Mouse (Mus musculus) gastrocnemius, postnatal 10 days (tissue): ENCODE data around the gene Ldhd. TPM values are rescaled to one million over a fixed set of nuclear protein-coding genes. Genes with fewer than 3 reads are reported as not detected.

Experiments used
- DNase-seq: peaks from one replicate; pipeline ENCODE4 v3.0.0; 2021; ENCODE audit warnings: mixed read lengths
- total RNA-seq, 2 experiments: library from RNA; stranded (reverse); gene quantifications; 2 replicates each; pipeline ENCODE4 v1.2.3; 2021

The Ldhd gene
- total RNA-seq, 2 experiments from 2014 or later: 7.9 to 8.2 TPM

DNA sequence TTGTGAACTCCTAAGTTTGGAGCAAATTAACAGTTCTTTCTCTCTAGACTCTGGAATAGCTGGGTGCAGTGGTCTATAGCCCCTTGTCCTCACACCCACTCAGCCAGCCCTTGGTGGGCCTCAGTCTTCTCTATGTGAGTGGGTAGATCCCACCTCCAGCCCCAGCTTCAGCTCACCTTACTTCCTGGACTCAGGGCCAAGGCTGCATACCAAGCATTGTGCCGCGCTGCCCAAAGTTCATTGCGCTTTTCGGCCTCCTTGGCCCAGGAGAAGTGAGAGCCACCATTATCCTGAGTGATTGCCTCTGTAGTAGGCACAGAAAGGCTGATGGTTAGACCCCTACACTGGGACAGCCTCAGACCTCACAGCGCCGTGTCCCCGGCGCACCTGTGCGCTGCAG lies 2.3 kb downstream of the Ldhd start:
- no peak for DNase-seq

- no peak for DNase-seq
Observed at GRCm38 (mm10) chr8:111626933-111627332, 3.2 kb downstream of the Ldhd start.

DNA sequence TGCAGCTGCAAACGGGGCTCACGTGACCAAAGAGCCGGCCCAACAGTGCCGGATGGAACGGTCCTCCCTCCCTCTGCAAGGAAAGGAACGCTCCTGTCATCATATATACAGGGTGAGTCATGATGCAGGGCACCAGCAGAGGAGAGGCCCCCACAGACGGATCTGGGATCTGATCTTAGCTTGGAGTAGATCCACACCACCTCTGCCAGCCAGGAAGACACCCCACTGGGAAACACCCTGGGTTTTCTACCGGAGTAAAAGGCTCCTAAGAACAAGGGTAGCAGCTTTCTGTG lies 3.7 kb downstream of the Ldhd start:
- DNase-seq: no peak

- DNase-seq: peak; percentile 77
Observed at GRCm38 (mm10) chr8:111625694-111626527, 4.3 kb downstream of the Ldhd start.

- peak; percentile 46 for DNase-seq
Observed at GRCm38 (mm10) chr8:111624853-111625221, 5.3 kb downstream of the Ldhd start.

DNA sequence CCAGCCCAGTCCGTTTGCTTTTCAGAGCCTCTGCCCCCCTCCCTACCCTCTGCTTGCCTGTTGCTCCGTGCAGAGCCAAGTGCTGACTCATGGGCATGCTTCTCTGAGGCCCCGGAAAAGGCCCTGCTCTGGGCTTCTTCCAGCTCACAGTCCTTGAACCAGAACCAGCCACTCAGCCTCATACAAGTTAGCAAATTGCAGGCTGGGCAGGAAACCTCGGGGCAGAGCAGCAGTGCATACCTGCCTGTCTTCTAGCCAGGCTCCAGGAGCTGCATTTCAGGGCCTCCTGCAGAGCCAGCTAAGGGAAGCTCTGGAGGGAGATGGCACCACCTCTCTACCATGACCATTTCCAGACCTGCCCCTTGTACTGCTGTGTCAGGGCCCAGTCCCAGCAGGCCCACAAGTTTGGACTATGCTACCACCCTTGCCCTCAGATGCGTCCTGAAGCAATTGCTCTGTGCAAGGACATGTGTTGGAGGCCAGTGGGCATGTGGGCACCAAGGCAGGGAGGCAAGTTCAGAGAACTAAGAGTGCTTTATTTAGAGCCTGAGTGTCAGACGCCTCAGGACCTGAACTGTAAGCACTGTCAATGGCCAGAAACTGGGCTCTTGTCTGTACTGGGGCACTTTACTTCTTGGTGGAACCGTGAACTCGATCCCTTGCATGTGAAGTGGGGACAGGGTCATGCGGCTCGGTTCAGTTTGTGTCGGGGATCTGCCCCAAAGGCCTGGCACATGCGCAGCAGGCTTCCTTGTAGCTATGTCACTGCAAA lies 5.9 kb downstream of the Ldhd start:
- DNase-seq: peak; percentile 59

DNA sequence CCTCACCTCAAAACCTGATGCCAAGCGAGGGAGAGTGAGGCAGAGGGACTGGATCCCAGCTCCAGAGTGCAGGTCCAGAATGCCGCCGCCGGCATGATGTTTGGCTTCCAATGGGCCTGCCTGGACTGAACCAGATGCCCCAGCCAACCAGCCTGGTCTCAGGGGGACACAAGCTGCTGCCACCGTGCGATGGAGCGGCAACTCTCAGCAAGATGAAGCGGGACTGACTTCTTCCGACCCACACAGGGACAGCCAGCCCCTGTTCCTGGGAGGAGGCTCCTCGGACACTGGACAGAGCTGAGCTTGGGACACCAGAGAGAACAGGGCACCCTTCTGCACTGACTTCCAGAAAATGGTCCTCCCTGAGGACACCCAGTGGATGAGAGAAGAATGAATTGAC lies 7.6 kb downstream of the Ldhd start:
- no peak for DNase-seq

- DNase-seq: no peak
Observed at GRCm38 (mm10) chr8:111622104-111622503, 8.1 kb downstream of the Ldhd start.

DNA sequence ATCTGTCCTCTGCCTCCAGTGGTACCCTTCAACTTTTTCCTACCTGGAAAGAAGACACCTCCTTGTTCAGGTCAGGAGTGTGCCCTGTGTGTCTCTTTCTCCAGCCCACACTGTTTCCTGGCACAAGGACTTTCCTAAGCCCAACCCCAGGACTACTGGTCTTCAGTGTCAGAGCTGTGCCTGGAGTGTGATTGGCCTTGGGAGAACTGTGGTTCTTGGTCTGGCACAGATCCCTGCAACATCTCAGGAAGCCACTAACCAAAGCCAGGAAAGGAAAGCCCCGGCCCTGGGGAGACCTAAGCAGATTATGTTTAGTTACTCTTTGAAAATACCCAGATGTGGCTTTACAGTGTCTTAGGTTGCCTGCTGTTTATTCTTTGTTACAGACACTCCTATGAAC lies 10.2 kb downstream of the Ldhd start:
- no peak for DNase-seq

DNA sequence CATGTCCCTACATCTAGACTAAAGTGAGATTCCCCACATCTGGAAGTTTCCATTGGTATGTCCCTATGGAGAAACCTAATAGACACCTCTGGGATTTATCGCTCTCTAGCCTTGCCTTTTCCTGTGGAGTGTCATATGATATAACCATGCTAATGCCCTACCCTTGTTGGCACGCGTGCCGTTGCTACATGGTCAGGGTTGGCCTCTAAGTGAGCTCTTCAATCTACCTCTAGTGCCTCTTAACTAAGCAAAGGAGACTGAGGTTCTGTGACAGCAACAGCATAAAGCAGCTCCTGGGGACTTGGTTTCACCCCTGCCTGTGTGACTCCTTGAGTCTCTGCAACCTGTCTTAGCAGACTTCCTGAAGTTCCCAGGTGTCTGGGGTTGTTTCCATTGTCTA lies 11.9 kb downstream of the Ldhd start:
- no peak for DNase-seq

GRCm38 (mm10) chr8:111617812-111618211 lies 12.4 kb downstream of the Ldhd start:
- no peak for DNase-seq

DNA sequence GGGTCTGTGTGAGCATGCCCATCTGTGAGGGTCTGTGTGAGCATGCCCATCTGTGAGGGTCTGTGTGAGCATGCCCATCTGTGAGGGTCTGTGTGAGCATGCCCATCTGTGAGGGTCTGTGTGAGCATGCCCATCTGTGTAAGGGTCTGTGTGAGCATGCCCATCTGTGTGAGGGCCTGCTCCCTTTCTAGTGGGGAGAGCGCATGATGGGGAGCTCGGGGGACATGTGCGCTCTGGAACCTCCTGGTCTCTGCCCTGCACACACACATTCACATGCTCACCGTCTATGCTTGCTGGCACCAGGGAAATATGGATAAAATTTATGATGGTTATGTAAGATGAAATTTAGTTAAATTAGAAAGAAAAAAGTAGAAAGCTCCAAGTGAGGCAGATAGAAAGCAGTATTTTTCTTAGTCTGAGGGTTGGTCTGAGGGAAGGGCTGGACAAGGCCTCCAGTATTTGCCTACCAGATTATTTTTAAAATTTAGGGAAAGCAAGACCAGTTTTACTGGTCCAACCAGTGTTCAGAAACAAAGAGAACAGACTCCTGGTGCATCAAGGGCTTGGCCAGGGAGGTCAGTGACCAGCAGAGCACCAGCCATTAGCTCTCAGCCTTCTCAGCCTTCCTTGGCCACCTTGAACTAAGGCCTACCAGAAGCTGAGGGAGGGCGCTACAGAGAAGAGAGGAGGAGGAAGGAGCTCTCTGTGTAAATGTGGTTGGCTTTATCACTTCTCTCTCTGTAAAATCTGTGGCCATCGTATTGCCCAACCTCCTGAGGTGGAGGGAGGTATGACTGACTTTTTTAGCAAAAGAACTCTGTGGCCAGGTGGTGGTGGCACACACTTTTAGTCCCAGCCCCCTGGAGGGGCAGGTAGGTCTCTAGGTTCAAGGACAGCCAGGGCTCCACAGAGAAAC lies 15.1 kb downstream of the Ldhd start:
- no peak for DNase-seq

DNA sequence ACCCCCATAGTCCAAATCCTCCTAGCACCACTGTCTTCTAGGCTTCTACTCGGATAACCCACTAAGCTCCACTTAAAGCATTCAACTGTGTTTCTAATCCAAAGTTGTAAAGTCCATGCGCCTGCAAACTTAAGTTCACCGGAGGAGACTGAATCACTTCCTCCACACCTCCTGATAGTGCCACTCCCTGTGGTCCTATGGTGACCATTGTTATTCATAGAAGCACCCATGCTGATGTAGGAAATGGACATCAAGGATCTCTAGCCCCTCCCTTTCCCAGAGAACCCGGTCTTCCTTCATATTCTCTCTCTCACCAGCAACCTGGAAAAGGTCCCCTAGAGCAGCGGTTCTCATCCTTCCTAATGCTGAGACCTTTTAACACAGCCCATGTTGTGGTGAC lies 17.0 kb downstream of the Ldhd start:
- no peak for DNase-seq

- DNase-seq: no peak
Observed at GRCm38 (mm10) chr8:111607414-111607813, 22.8 kb downstream of the Ldhd start.

DNA sequence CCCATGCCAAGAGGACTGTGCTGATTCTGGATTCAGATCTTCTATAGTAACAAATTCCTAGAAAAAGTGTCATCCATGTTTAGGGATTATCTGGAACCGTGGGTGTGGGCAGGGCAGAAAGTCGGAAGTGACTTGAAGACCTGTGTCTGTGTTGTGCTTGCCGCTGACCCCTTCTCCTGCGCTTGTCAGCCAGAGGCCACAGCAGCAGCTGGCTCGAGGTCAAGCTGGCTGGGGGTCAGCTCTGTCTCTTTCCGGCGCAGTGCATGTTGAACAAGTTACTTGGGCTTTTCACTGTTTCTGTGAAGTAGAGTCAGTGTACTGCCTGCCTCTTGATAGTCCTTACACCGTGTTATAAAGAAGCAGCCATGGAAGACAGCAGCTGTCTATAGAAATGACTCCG lies 23.2 kb downstream of the Ldhd start:
- no peak for DNase-seq

DNA sequence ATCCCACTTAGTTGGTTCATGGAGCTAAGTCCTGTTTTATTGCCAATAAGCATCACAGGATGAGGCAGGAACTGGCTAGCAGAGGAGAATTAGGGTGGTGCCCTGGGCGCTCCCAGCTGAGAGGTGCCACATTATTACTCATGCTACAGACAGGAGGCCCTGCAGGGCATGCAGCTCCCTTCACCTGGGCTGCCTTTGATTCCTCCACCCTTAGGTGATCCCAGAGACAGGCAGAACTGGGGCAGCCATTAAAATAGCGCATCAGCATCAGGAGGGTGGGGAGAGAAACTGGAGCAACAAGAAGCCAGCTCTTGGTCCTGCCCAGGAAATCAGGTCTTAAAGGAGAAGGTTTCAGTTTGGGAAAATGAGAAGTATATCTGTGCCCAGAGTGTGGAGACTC lies 25.2 kb downstream of the Ldhd start:
- DNase-seq: no peak

GRCm38 (mm10) chr8:111602050-111602449 lies 28.1 kb downstream of the Ldhd start:
- no peak for DNase-seq

DNA sequence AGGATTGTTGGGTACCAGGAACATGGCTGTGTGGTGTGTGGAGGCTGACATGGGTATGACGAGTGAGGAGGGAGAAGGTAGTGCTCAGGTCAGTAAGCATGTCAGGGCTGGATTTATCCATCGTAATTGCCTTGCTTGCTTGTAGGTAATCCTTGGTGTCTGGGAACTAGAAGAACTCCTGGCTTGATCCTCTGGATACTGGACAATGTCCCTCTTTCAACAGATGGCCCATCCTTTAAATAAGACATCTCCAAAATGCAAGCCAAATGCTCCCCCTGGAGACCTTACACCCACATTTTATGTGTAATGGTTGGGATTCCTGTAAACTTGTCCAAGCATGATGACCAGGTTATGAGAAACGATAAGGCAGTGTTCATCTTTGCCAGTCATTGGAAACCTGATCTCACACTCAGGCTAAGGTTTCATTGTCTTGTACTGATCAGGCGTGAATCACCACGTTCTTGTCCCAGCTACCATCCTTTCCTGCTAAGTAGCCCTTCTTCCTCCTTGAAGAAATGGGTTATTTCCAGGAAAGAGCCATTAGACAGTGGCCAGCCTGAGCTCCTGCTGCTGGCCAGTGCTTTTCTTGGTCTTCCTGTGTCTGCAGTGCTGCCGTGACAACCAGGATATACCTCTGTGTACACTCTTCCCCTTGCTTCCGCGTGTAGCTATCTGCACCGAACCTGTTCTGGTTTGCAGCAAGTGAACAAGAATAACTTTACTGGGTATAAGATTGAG lies 30.3 kb downstream of the Ldhd start:
- no peak for DNase-seq

GRCm38 (mm10) chr8:111597310-111597709 lies 32.9 kb downstream of the Ldhd start:
- DNase-seq: no peak

GRCm38 (mm10) chr8:111596485-111596821 lies 33.7 kb downstream of the Ldhd start:
- no peak for DNase-seq

DNA sequence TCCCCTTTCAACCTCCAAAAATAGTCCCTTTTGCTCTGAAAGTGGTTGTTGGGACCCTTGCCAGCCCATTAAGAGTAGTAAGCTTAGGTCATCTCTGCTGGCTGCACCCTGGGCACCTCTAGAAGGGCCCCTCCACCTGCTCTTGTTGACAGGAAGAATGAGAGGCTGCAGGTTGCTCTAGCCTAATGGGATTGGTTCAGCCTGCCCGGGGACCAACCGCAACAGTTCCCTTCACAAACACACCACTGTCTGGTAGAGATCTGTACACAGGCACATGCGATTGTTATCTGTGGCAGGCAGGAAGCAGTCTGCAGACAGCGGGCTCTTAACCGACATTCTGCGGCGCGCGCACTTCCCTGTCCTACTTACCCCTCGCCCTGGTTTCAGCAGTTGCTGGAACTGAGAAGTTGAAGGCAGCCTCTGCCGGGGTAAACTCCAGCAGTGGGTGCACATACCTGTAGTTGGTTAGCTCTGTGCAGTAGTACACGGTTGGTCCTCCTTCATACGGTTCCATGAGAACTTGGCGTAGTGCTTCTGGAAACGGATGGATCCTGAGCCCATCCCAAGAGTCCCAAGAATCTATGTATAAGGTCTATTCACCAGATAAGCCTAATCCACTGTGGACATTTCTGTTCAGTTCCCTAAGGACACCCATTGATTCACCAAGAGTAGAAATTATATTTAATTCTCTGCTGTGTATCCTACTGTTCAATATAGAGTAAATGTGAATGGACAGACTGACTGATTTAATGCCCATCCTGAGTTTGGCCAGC lies 34.3 kb downstream of the Ldhd start:
- peak; percentile 8 for DNase-seq
